Mouse (Mus musculus) myocyte (in vitro differentiated cells): ENCODE measurements around the gene Slc9a1. TPM values are rescaled to one million over a fixed set of nuclear protein-coding genes. Genes with fewer than 3 reads are reported as not detected.

Experiments used
- H3K27me3 ChIP-seq: one replicate; pipeline ENCODE4 v1.6.1; 2011; ENCODE audit not compliant: control insufficient read depth, insufficient read depth, insufficient read length
- H3K36me3 ChIP-seq: one replicate; pipeline ENCODE4 v1.6.1; 2011; ENCODE audit not compliant: control insufficient read depth, insufficient read depth
- H3K4me2 ChIP-seq: one replicate; pipeline ENCODE4 v1.6.1; 2011; ENCODE audit warnings: low read depth, control low read depth
- H3K4me3 ChIP-seq: one replicate; pipeline ENCODE4 v1.5.1; 2011; ENCODE audit warnings: mild to moderate bottlenecking, control low read depth, moderate library complexity
- H3K79me2 ChIP-seq: one replicate; pipeline ENCODE4 v1.6.1; 2011; ENCODE audit not compliant: control insufficient read depth, insufficient read depth
- H3ac ChIP-seq: one replicate; pipeline ENCODE4 v1.6.1; 2011; ENCODE audit not compliant: control insufficient read depth, insufficient read length
- CEBPB ChIP-seq: IDR thresholded peaks from 2 replicates; pipeline ENCODE4 v1.6.1; 2011; ENCODE audit warnings: mild to moderate bottlenecking, moderate library complexity; ENCODE audit not compliant: poor library complexity, insufficient read depth, severe bottlenecking
- E2F4 ChIP-seq: IDR thresholded peaks from one replicate; pipeline ENCODE4 v1.6.1; 2011; ENCODE audit warnings: mild to moderate bottlenecking, control low read depth, moderate library complexity; ENCODE audit not compliant: insufficient read depth
- MAX ChIP-seq: IDR thresholded peaks from one replicate; pipeline ENCODE4 v1.6.1; 2011; ENCODE audit warnings: low read depth, mild to moderate bottlenecking, control low read depth
- MYOD1 ChIP-seq, 3 experiments: IDR thresholded peaks; one replicate each; pipeline ENCODE4 v1.6.1; 2011; ENCODE audit warnings: control low read depth in 2 of 3, low read depth in 2 of 3, mild to moderate bottlenecking in 2 of 3, moderate library complexity in 1 of 3; ENCODE audit not compliant: insufficient read length in 2 of 3, control insufficient read depth in 1 of 3
- MYOG ChIP-seq, 3 experiments: IDR thresholded peaks; one replicate each; pipeline ENCODE4 v1.6.1; 2011; ENCODE audit warnings: control low read depth in 2 of 3, low read depth in 2 of 3, mild to moderate bottlenecking in 2 of 3; ENCODE audit not compliant: insufficient read length in 2 of 3, control insufficient read depth in 1 of 3, insufficient read depth in 1 of 3
- POLR2A ChIP-seq: IDR thresholded peaks from one replicate; pipeline ENCODE4 v1.6.1; 2011; ENCODE audit warnings: low read depth, mild to moderate bottlenecking, control low read depth, moderate library complexity; ENCODE audit not compliant: insufficient read length
- POLR2AphosphoS2 ChIP-seq: IDR thresholded peaks from one replicate; pipeline ENCODE4 v1.6.1; 2011; ENCODE audit warnings: low read depth, control low read depth; ENCODE audit not compliant: insufficient read length
- REST ChIP-seq: IDR thresholded peaks from one replicate; pipeline ENCODE4 v1.6.1; 2011; ENCODE audit warnings: mild to moderate bottlenecking, control low read depth, moderate library complexity; ENCODE audit not compliant: insufficient read depth, insufficient read length
- SRF ChIP-seq: IDR thresholded peaks from one replicate; pipeline ENCODE4 v1.6.1; 2011; ENCODE audit warnings: low read depth; ENCODE audit not compliant: control insufficient read depth, insufficient read length
- TCF12 ChIP-seq: IDR thresholded peaks from one replicate; pipeline ENCODE4 v1.6.1; 2011; ENCODE audit warnings: mild to moderate bottlenecking, control low read depth; ENCODE audit not compliant: poor library complexity, insufficient read depth, severe bottlenecking
- TCF3 ChIP-seq: IDR thresholded peaks from one replicate; pipeline ENCODE4 v1.6.1; 2011; ENCODE audit warnings: low read depth, control low read depth; ENCODE audit not compliant: insufficient read length
- USF1 ChIP-seq: IDR thresholded peaks from one replicate; pipeline ENCODE4 v1.6.1; 2011; ENCODE audit warnings: low read depth, mild to moderate bottlenecking, control low read depth, moderate library complexity
- polyA plus RNA-seq: library from polyadenylated mRNA; unstranded; fragments of >200 nt; fragmentation: generic; extraction: Trizol; gene quantifications from one replicate; pipeline ENCODE4 v1.2.1, GENCODE M21; 2012; ENCODE audit warnings: missing spikeins

The Slc9a1 gene
- polyA plus RNA-seq, 1 experiment: 23.3 TPM

- Histone ChIP-seq H3K4me3 (peak overlapping the region; percentile 56), H3K4me2 (peak overlapping the region; percentile 97), H3K36me3 (no peaks in the 10 kb centered on the region), H3K79me2 (peaks cover 70% of the 10 kb centered on the region), H3K27me3 (no peaks in the 10 kb centered on the region), H3ac (no peak overlapping the region)
- TF ChIP-seq TCF3: no peak
- no peak for TF ChIP-seq USF1
- TF ChIP-seq TCF12: no peak
- TF ChIP-seq POLR2A: no peak
- no peak for TF ChIP-seq MYOG (IDR thresholded peaks at IDR 0.05; ENCODE audit: control insufficient read depth in 1 of 3, insufficient read depth in 1 of 3, insufficient read length in 2 of 3, low read depth in 2 of 3)
- TF ChIP-seq POLR2AphosphoS2: no peak
- TF ChIP-seq CEBPB: no peak
- TF ChIP-seq MYOD1 (IDR thresholded peaks at IDR 0.05; ENCODE audit: control insufficient read depth in 1 of 3, insufficient read length in 2 of 3, low read depth in 2 of 3): no peak
- TF ChIP-seq SRF: no peak
- no peak for TF ChIP-seq REST
- TF ChIP-seq MAX: no peak
- no peak for TF ChIP-seq E2F4
Measured at GRCm38 (mm10) chr4:133371621-133372277, 2.2 kb downstream of the Slc9a1 start.

GRCm38 (mm10) chr4:133372278-133372665, 2.8 kb downstream of the Slc9a1 start:
- Histone ChIP-seq H3K4me2 (peak overlapping the region; percentile 97), H3K4me3 (peak overlapping the region; percentile 56)

GRCm38 (mm10) chr4:133374011-133374410, 4.5 kb downstream of the Slc9a1 start:
- no peak overlapping the region for H3K4me2 ChIP-seq
- H3K27me3 ChIP-seq: no peaks in the 10 kb centered on the region
- H3K79me2 ChIP-seq: peaks cover 81% of the 10 kb centered on the region
- H3K4me3 ChIP-seq: no peak overlapping the region
- no peak for TF ChIP-seq MYOD1 (IDR thresholded peaks at IDR 0.05; ENCODE audit: control insufficient read depth in 1 of 3, insufficient read length in 2 of 3, low read depth in 2 of 3)
- TF ChIP-seq SRF: no peak
- no peak for TF ChIP-seq E2F4
- no peak for TF ChIP-seq REST
- no peak for TF ChIP-seq CEBPB
- no peak for TF ChIP-seq POLR2AphosphoS2
- no peak for TF ChIP-seq MYOG (IDR thresholded peaks at IDR 0.05; ENCODE audit: control insufficient read depth in 1 of 3, insufficient read depth in 1 of 3, insufficient read length in 2 of 3, low read depth in 2 of 3)
- TF ChIP-seq MAX: no peak
- no peaks in the 10 kb centered on the region for H3K36me3 ChIP-seq
- H3ac ChIP-seq: no peak overlapping the region

More at GRCm38 (mm10) chr4:133372278-133372665, 2.8 kb downstream of the Slc9a1 start:
- Histone ChIP-seq H3K79me2 (peaks cover 75% of the 10 kb centered on the region), H3ac (no peak overlapping the region), H3K27me3 (no peaks in the 10 kb centered on the region), H3K36me3 (no peaks in the 10 kb centered on the region)
- TF ChIP-seq REST (no peak), POLR2AphosphoS2 (no peak), E2F4 (no peak)

- Histone ChIP-seq H3K4me3 (no peak overlapping the region), H3K79me2 (peaks cover 89% of the 10 kb centered on the region), H3K36me3 (no peaks in the 10 kb centered on the region), H3ac (no peak overlapping the region), H3K27me3 (no peaks in the 10 kb centered on the region), H3K4me2 (no peak overlapping the region)
- no peak for TF ChIP-seq SRF
- no peak for TF ChIP-seq MAX
- TF ChIP-seq TCF3: no peak
- TF ChIP-seq MYOD1 (IDR thresholded peaks at IDR 0.05; ENCODE audit: control insufficient read depth in 1 of 3, insufficient read length in 2 of 3, low read depth in 2 of 3): no peak
- no peak for TF ChIP-seq CEBPB
- TF ChIP-seq POLR2A: no peak
- TF ChIP-seq E2F4: no peak
Measured at GRCm38 (mm10) chr4:133375812-133376577, 6.5 kb downstream of the Slc9a1 start.

- Histone ChIP-seq H3K27me3 (no peaks in the 10 kb centered on the region), H3K4me3 (no peak overlapping the region), H3K79me2 (peaks cover 80% of the 10 kb centered on the region), H3K4me2 (peak overlapping the region; percentile 81), H3K36me3 (no peaks in the 10 kb centered on the region), H3ac (no peak overlapping the region)
- TF ChIP-seq USF1: no peak
- TF ChIP-seq POLR2A: peak; percentile 14
- peak in 1 of 3 experiments; percentile 36 for TF ChIP-seq MYOD1 (IDR thresholded peaks at IDR 0.05; ENCODE audit: control insufficient read depth in 1 of 3, insufficient read length in 2 of 3, low read depth in 2 of 3)
Measured at GRCm38 (mm10) chr4:133378236-133379045, 8.9 kb downstream of the Slc9a1 start.
